Mouse (Mus musculus) myocyte (in vitro differentiated cells): Measurements from ENCODE around the gene Itpr1. TPM values are rescaled to one million over a fixed set of nuclear protein-coding genes. Genes with fewer than 3 reads are reported as not detected.

Source experiments
- H3K27me3 ChIP-seq: one replicate; pipeline ENCODE4 v1.6.1; 2011; ENCODE audit not compliant: control insufficient read depth, insufficient read depth, insufficient read length
- H3K36me3 ChIP-seq: one replicate; pipeline ENCODE4 v1.6.1; 2011; ENCODE audit not compliant: control insufficient read depth, insufficient read depth
- H3K4me2 ChIP-seq: one replicate; pipeline ENCODE4 v1.6.1; 2011; ENCODE audit warnings: low read depth, control low read depth
- H3K4me3 ChIP-seq: one replicate; pipeline ENCODE4 v1.5.1; 2011; ENCODE audit warnings: mild to moderate bottlenecking, control low read depth, moderate library complexity
- H3K79me2 ChIP-seq: one replicate; pipeline ENCODE4 v1.6.1; 2011; ENCODE audit not compliant: control insufficient read depth, insufficient read depth
- H3ac ChIP-seq: one replicate; pipeline ENCODE4 v1.6.1; 2011; ENCODE audit not compliant: control insufficient read depth, insufficient read length
- CEBPB ChIP-seq: IDR thresholded peaks from 2 replicates; pipeline ENCODE4 v1.6.1; 2011; ENCODE audit warnings: mild to moderate bottlenecking, moderate library complexity; ENCODE audit not compliant: poor library complexity, insufficient read depth, severe bottlenecking
- E2F4 ChIP-seq: IDR thresholded peaks from one replicate; pipeline ENCODE4 v1.6.1; 2011; ENCODE audit warnings: mild to moderate bottlenecking, control low read depth, moderate library complexity; ENCODE audit not compliant: insufficient read depth
- MAX ChIP-seq: IDR thresholded peaks from one replicate; pipeline ENCODE4 v1.6.1; 2011; ENCODE audit warnings: low read depth, mild to moderate bottlenecking, control low read depth
- MYOD1 ChIP-seq, 3 experiments: IDR thresholded peaks; one replicate each; pipeline ENCODE4 v1.6.1; 2011; ENCODE audit warnings: control low read depth in 2 of 3, low read depth in 2 of 3, mild to moderate bottlenecking in 2 of 3, moderate library complexity in 1 of 3; ENCODE audit not compliant: insufficient read length in 2 of 3, control insufficient read depth in 1 of 3
- MYOG ChIP-seq, 3 experiments: IDR thresholded peaks; one replicate each; pipeline ENCODE4 v1.6.1; 2011; ENCODE audit warnings: control low read depth in 2 of 3, low read depth in 2 of 3, mild to moderate bottlenecking in 2 of 3; ENCODE audit not compliant: insufficient read length in 2 of 3, control insufficient read depth in 1 of 3, insufficient read depth in 1 of 3
- POLR2A ChIP-seq: IDR thresholded peaks from one replicate; pipeline ENCODE4 v1.6.1; 2011; ENCODE audit warnings: low read depth, mild to moderate bottlenecking, control low read depth, moderate library complexity; ENCODE audit not compliant: insufficient read length
- POLR2AphosphoS2 ChIP-seq: IDR thresholded peaks from one replicate; pipeline ENCODE4 v1.6.1; 2011; ENCODE audit warnings: low read depth, control low read depth; ENCODE audit not compliant: insufficient read length
- REST ChIP-seq: IDR thresholded peaks from one replicate; pipeline ENCODE4 v1.6.1; 2011; ENCODE audit warnings: mild to moderate bottlenecking, control low read depth, moderate library complexity; ENCODE audit not compliant: insufficient read depth, insufficient read length
- SRF ChIP-seq: IDR thresholded peaks from one replicate; pipeline ENCODE4 v1.6.1; 2011; ENCODE audit warnings: low read depth; ENCODE audit not compliant: control insufficient read depth, insufficient read length
- TCF12 ChIP-seq: IDR thresholded peaks from one replicate; pipeline ENCODE4 v1.6.1; 2011; ENCODE audit warnings: mild to moderate bottlenecking, control low read depth; ENCODE audit not compliant: poor library complexity, insufficient read depth, severe bottlenecking
- TCF3 ChIP-seq: IDR thresholded peaks from one replicate; pipeline ENCODE4 v1.6.1; 2011; ENCODE audit warnings: low read depth, control low read depth; ENCODE audit not compliant: insufficient read length
- USF1 ChIP-seq: IDR thresholded peaks from one replicate; pipeline ENCODE4 v1.6.1; 2011; ENCODE audit warnings: low read depth, mild to moderate bottlenecking, control low read depth, moderate library complexity
- polyA plus RNA-seq: library from polyadenylated mRNA; unstranded; fragments of >200 nt; fragmentation: generic; extraction: Trizol; gene quantifications from one replicate; pipeline ENCODE4 v1.2.1, GENCODE M21; 2012; ENCODE audit warnings: missing spikeins

Itpr1 gene
- polyA plus RNA-seq, 1 experiment = 3.1 TPM

- no peaks in the 10 kb centered on the region for H3K79me2 ChIP-seq
- H3K36me3 ChIP-seq = no peaks in the 10 kb centered on the region
- H3K4me3 ChIP-seq = no peak overlapping the region
- TF ChIP-seq MYOG (IDR thresholded peaks at IDR 0.05; ENCODE audit: control insufficient read depth in 1 of 3, insufficient read depth in 1 of 3, insufficient read length in 2 of 3, low read depth in 2 of 3) (no peak), REST (no peak), POLR2AphosphoS2 (no peak), USF1 (no peak), POLR2A (no peak), MYOD1 (IDR thresholded peaks at IDR 0.05; ENCODE audit: control insufficient read depth in 1 of 3, insufficient read length in 2 of 3, low read depth in 2 of 3) (no peak), TCF3 (no peak), E2F4 (no peak), SRF (no peak), MAX (no peak)
- H3K4me2 ChIP-seq = no peak overlapping the region
- no peaks in the 10 kb centered on the region for H3K27me3 ChIP-seq
- no peak overlapping the region for H3ac ChIP-seq
Observed at GRCm38 (mm10) chr6:108523956-108524616, 311.2 kb downstream of the Itpr1 start.

GRCm38 (mm10) chr6:108524617-108525010 is 311.7 kb downstream of the Itpr1 start:
- no peak overlapping the region for H3ac ChIP-seq
- no peak overlapping the region for H3K4me2 ChIP-seq
- TF ChIP-seq MYOG (IDR thresholded peaks at IDR 0.05; ENCODE audit: control insufficient read depth in 1 of 3, insufficient read depth in 1 of 3, insufficient read length in 2 of 3, low read depth in 2 of 3) (no peak), REST (no peak), E2F4 (no peak), CEBPB (no peak), POLR2A (no peak), POLR2AphosphoS2 (no peak), SRF (no peak), TCF12 (no peak), MYOD1 (IDR thresholded peaks at IDR 0.05; ENCODE audit: control insufficient read depth in 1 of 3, insufficient read length in 2 of 3, low read depth in 2 of 3) (no peak), TCF3 (no peak), MAX (no peak), USF1 (no peak)
- no peaks in the 10 kb centered on the region for H3K79me2 ChIP-seq
- H3K4me3 ChIP-seq = no peak overlapping the region
- H3K36me3 ChIP-seq = no peaks in the 10 kb centered on the region
- no peaks in the 10 kb centered on the region for H3K27me3 ChIP-seq

- Histone ChIP-seq H3K4me3 (no peak overlapping the region), H3K36me3 (no peaks in the 10 kb centered on the region), H3ac (no peak overlapping the region), H3K79me2 (no peaks in the 10 kb centered on the region), H3K4me2 (peak overlapping the region; percentile 60), H3K27me3 (no peaks in the 10 kb centered on the region)
- TF ChIP-seq USF1 = no peak
Observed at GRCm38 (mm10) chr6:108527560-108527959, 314.7 kb downstream of the Itpr1 start.

- no peaks in the 10 kb centered on the region for H3K27me3 ChIP-seq
- TF ChIP-seq MYOD1 (IDR thresholded peaks at IDR 0.05; ENCODE audit: control insufficient read depth in 1 of 3, insufficient read length in 2 of 3, low read depth in 2 of 3) (peak; percentile 82 to 98 (median 98)), E2F4 (no peak), MAX (peak; percentile 51), POLR2AphosphoS2 (no peak), REST (no peak), MYOG (IDR thresholded peaks at IDR 0.05; ENCODE audit: control insufficient read depth in 1 of 3, insufficient read depth in 1 of 3, insufficient read length in 2 of 3, low read depth in 2 of 3) (peak; percentile 62 to 92 (median 77)), CEBPB (peak; percentile 65; the same call in 1 of the 2 replicates), TCF12 (peak; percentile 49), SRF (no peak), USF1 (peak; percentile 88), TCF3 (no peak), POLR2A (peak; percentile 46)
- peak overlapping the region; percentile 60 for H3K4me2 ChIP-seq
- no peak overlapping the region for H3ac ChIP-seq
- no peak overlapping the region for H3K4me3 ChIP-seq
- H3K36me3 ChIP-seq = no peaks in the 10 kb centered on the region
- no peaks in the 10 kb centered on the region for H3K79me2 ChIP-seq
Observed at GRCm38 (mm10) chr6:108527993-108528392, 315.1 kb downstream of the Itpr1 start.

- H3K4me2 ChIP-seq = no peak overlapping the region
- no peaks in the 10 kb centered on the region for H3K36me3 ChIP-seq
- TF ChIP-seq POLR2A (no peak), TCF12 (no peak), MYOG (IDR thresholded peaks at IDR 0.05; ENCODE audit: control insufficient read depth in 1 of 3, insufficient read depth in 1 of 3, insufficient read length in 2 of 3, low read depth in 2 of 3) (peak; percentile 38 to 88 (median 71)), E2F4 (no peak), MAX (no peak), TCF3 (peak; percentile 23), POLR2AphosphoS2 (no peak), REST (no peak), MYOD1 (IDR thresholded peaks at IDR 0.05; ENCODE audit: control insufficient read depth in 1 of 3, insufficient read length in 2 of 3, low read depth in 2 of 3) (peak in 2 of 3 experiments; percentile 63 to 89)
- H3ac ChIP-seq = no peak overlapping the region
- H3K79me2 ChIP-seq = no peaks in the 10 kb centered on the region
- no peaks in the 10 kb centered on the region for H3K27me3 ChIP-seq
- no peak overlapping the region for H3K4me3 ChIP-seq
Observed at GRCm38 (mm10) chr6:108529150-108529549, 316.3 kb downstream of the Itpr1 start.
